Mouse (Mus musculus) A20 (cell line): ENCODE results near the gene Grrp1.
"Not testable (repeated sequence)": the region's sequence is repeated elsewhere in the genome, so short reads cannot be mapped to it uniquely, and the experiment has no call there.

Source experiments
- DNase-seq: peaks from one replicate; pipeline ENCODE4 v3.0.0-alpha.2; 2011; ENCODE audit warnings: low read depth, low spot score

Gene Grrp1

GRCm38 (mm10) chr4:134253722-134254324, at the start of gene Grrp1:
Grrp1 (minus strand) TSS chr4:134254106.
- no peak for DNase-seq

GRCm38 (mm10) chr4:134302084-134302483, 48.2 kb upstream of the Grrp1 start:
- DNase-seq = no peak

- DNase-seq = no peak
Measured at GRCm38 (mm10) chr4:134300316-134300715, 46.4 kb upstream of the Grrp1 start.

GRCm38 (mm10) chr4:134299498-134299810, 45.5 kb upstream of the Grrp1 start:
- DNase-seq = no peak

- DNase-seq = no peak
Measured at GRCm38 (mm10) chr4:134298626-134299497, 45.0 kb upstream of the Grrp1 start.

GRCm38 (mm10) chr4:134297369-134297768, 43.5 kb upstream of the Grrp1 start:
- DNase-seq = no peak

- DNase-seq = peak; percentile 33
Measured at GRCm38 (mm10) chr4:134296523-134296922, 42.6 kb upstream of the Grrp1 start.

- not testable (repeated sequence) for DNase-seq
Measured at GRCm38 (mm10) chr4:134296096-134296495, 42.2 kb upstream of the Grrp1 start.

- DNase-seq = no peak
Measured at GRCm38 (mm10) chr4:134293692-134294163, 39.8 kb upstream of the Grrp1 start.

GRCm38 (mm10) chr4:134293061-134293691, 39.3 kb upstream of the Grrp1 start:
- DNase-seq = no peak

GRCm38 (mm10) chr4:134292067-134292466, 38.2 kb upstream of the Grrp1 start:
- peak; percentile 75 for DNase-seq

- peak; percentile 29 for DNase-seq
Measured at GRCm38 (mm10) chr4:134288397-134289256, 34.7 kb upstream of the Grrp1 start.

- peak; percentile 94 for DNase-seq
Measured at GRCm38 (mm10) chr4:134287575-134288025, 33.7 kb upstream of the Grrp1 start, which contains the start of gene Pdik1l. Pdik1l (minus strand) TSS chr4:134287895.

GRCm38 (mm10) chr4:134287168-134287564, 33.3 kb upstream of the Grrp1 start:
- DNase-seq = peak; percentile 95

GRCm38 (mm10) chr4:134286226-134287167, 32.6 kb upstream of the Grrp1 start:
- no peak for DNase-seq

GRCm38 (mm10) chr4:134284942-134285341, 31.0 kb upstream of the Grrp1 start:
- no peak for DNase-seq

GRCm38 (mm10) chr4:134273417-134274345, 19.8 kb upstream of the Grrp1 start:
- DNase-seq = peak; percentile 91

- DNase-seq = no peak
Measured at GRCm38 (mm10) chr4:134272731-134273416, 19.0 kb upstream of the Grrp1 start.
